Mouse (Mus musculus): ENCODE results near the gene Nup62. TPM values are rescaled to one million over a fixed set of nuclear protein-coding genes. Genes with fewer than 3 reads are reported as not detected.
A peak's percentile ranks its signal among the peaks of the same experiment; 100 is the strongest.

The Nup62 gene
- polyA plus RNA-seq, 1 experiment, result 29.6 TPM

DNA sequence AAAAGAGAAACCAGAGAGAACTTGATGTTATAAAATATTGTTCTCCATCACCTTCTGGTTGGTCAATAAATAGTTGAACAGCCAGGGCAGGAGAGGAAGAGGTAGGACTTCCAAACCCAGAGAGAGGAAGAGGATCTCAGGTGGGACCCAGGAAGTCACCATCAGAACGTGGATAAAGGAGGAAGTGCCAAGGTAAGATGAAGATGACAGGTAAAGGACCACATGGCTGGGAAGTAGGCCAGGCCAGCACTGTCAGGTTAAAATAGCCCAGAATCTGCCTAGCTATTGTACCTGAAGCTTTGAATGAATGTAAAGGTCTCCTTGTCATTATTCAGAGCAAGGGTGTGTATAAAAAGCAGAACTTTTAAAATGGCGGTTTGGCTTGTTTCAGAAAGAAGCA is 7.0 kb upstream of the Nup62 start:
- no peak overlapping the region for H3K27ac ChIP-seq (ENCODE audit: insufficient read depth, low read length)
- no peak for TF ChIP-seq CTCF (IDR thresholded peaks at IDR 0.05; ENCODE audit: extremely low read depth, insufficient read depth, low read length)
- no peak for TF ChIP-seq POLR2A (IDR thresholded peaks at IDR 0.05; ENCODE audit: extremely low read depth, insufficient read depth, low read length)

DNA sequence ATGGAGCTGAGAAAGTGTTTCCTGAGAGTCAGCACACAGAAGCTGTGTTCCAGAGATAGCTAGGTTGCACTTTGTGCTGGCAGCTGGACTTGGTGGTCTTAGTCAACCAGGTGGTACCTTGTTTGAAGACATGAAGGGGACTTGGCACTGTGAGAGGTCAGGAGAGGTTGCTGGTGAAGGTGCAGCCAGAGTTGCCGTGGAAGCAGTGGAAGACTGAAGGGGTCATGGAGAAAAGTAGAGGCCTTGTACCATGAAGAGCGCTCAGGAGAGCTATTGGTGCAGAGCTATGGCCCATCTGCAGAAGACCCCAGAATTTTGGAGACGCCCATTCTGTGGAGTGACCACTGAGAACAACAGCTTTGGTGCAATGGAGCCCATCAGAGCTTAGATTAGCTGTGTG is 6.4 kb upstream of the Nup62 start:
- no peaks in the 10 kb centered on the region for H3K4me1 ChIP-seq (ENCODE audit: control insufficient read depth, insufficient read depth, low read length)
- H3K27ac ChIP-seq (ENCODE audit: insufficient read depth, low read length), result no peak overlapping the region
- TF ChIP-seq CTCF (IDR thresholded peaks at IDR 0.05; ENCODE audit: extremely low read depth, insufficient read depth, low read length) (no peak), POLR2A (IDR thresholded peaks at IDR 0.05; ENCODE audit: extremely low read depth, insufficient read depth, low read length) (no peak)
- no peak overlapping the region for H3K4me3 ChIP-seq (ENCODE audit: insufficient read depth, low read length)

More for the DNA sequence above, 7.0 kb upstream of the Nup62 start:
- no peak overlapping the region for H3K4me3 ChIP-seq (ENCODE audit: insufficient read depth, low read length)
- no peaks in the 10 kb centered on the region for H3K4me1 ChIP-seq (ENCODE audit: control insufficient read depth, insufficient read depth, low read length)

DNA sequence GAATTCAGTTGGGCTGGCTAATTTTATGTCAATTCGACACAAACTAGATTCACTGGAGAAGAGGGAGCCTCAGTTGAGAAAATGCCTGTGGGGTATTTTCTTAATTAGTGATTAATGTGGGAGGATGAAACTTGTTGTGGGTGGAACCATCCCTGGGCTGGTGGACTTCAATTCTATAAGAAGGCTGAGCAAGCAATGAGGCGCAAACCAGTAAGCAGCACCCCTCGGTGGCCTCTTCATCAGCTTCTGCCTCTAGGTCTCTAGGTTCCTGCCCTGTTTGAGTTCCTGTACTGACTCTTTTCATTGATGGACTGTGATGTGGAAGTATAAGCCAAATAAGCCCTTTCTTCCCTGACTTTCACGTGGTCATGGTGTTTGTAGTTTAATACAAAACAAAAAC is 5.5 kb upstream of the Nup62 start:
- Histone ChIP-seq H3K4me1 (ENCODE audit: control insufficient read depth, insufficient read depth, low read length) (peaks cover 2% of the 10 kb centered on the region; the same call in 1 of the 2 replicates), H3K27ac (ENCODE audit: insufficient read depth, low read length) (no peak overlapping the region), H3K4me3 (ENCODE audit: insufficient read depth, low read length) (no peak overlapping the region)
- TF ChIP-seq POLR2A (IDR thresholded peaks at IDR 0.05; ENCODE audit: extremely low read depth, insufficient read depth, low read length) (no peak), CTCF (IDR thresholded peaks at IDR 0.05; ENCODE audit: extremely low read depth, insufficient read depth, low read length) (no peak)

DNA sequence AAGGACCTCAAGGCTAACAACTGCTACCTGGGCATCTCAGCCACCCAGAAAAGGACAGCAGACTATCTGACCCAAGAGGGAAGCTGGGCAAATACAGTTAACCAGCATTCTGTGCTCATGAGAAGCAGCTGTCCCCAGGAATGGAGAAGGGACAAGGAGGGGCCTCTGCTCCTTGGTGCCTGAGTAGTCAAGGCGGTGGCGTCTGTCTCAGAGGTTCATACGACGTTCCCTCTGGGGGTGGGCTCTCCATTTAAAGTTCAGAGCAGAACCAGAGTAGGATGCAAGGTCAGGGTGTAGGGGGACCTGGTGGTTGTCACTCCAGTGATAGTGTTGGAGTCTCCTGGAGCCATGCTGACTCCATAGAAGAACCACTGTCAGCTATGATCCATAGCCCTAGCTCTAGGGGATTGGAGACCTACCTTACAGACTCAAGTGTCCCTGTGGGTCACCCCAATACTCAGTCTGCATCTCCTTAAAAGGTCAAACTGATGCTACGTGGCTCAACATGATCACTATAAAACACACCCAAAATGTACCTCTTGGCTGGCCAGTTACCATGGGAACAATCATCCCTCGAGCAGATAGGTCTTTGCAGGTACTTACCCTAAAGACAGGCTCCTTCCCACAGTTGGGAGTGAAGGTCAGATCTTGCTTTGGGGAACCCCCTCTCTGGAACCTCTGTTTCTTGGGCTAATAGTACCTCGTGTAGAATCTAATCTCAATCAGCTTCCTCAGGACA is 4.9 kb upstream of the Nup62 start:
- Histone ChIP-seq H3K27ac (ENCODE audit: insufficient read depth, low read length) (no peak overlapping the region), H3K4me3 (ENCODE audit: insufficient read depth, low read length) (no peak overlapping the region), H3K4me1 (ENCODE audit: control insufficient read depth, insufficient read depth, low read length) (peaks cover 2% of the 10 kb centered on the region; the same call in 1 of the 2 replicates)
- TF ChIP-seq POLR2A (IDR thresholded peaks at IDR 0.05; ENCODE audit: extremely low read depth, insufficient read depth, low read length) (no peak), CTCF (IDR thresholded peaks at IDR 0.05; ENCODE audit: extremely low read depth, insufficient read depth, low read length) (no peak)

DNA sequence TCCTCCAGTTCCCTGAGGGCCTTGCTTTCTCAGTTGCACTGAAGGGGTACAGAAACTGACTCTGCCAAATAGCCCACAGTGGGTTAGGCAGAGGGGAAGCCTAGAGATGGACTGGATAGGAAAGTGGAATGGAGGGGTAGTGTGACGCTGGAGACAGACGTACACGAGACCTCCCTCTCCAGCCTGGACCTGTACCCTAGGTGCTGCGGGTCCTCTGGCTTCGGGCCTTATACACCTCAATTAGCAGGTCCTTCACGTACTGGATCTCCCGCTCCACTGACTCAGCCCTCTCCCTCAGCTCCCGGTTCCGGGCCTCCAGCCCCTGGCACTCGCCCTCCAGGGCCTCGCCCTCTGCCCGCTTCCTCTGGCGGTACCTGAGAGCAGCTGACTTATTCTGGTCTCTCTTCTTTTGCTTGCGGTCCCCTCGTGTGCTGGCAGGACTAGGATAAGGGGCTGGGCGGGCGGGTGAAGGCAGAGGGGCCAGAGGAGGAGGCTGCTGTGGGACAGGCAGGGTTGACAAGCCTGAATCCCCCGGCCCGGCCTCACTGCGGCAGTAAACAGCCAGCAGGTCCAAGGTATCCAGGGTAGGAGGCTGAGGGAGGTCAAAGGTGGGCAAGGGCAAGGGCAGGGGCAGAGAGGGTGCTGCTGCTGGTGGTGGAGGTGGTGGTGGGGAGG is 3.1 kb upstream of the Nup62 start:
- Histone ChIP-seq H3K27ac (ENCODE audit: insufficient read depth, low read length) (no peak overlapping the region), H3K4me3 (ENCODE audit: insufficient read depth, low read length) (no peak overlapping the region), H3K4me1 (ENCODE audit: control insufficient read depth, insufficient read depth, low read length) (peaks cover 6% of the 10 kb centered on the region; the same call in 1 of the 2 replicates)
- no peak for TF ChIP-seq CTCF (IDR thresholded peaks at IDR 0.05; ENCODE audit: extremely low read depth, insufficient read depth, low read length)

DNA sequence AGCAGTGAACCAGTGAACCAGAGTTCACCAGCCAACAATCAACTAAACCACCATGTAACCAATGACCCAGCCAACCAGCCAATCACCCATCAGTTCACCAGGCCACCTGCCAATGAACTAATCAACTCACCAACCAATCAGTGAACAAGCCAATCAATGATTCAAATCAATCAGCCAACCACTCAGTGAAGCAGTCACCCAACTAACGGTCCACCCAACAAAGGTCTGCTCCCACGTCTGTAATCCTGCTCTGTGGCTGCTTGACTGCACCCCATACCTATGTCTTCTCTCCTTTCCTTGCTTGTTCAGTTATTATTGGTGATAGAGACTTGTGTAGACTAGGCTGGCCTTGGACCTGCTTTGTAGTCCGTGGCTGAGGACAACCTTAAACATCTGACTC is 1.9 kb upstream of the Nup62 start:
- peaks cover 12% of the 10 kb centered on the region for H3K4me1 ChIP-seq (ENCODE audit: control insufficient read depth, insufficient read depth, low read length)
- H3K4me3 ChIP-seq (ENCODE audit: insufficient read depth, low read length), result no peak overlapping the region
- TF ChIP-seq POLR2A (IDR thresholded peaks at IDR 0.05; ENCODE audit: extremely low read depth, insufficient read depth, low read length), result no peak
- no peak overlapping the region for H3K27ac ChIP-seq (ENCODE audit: insufficient read depth, low read length)

DNA sequence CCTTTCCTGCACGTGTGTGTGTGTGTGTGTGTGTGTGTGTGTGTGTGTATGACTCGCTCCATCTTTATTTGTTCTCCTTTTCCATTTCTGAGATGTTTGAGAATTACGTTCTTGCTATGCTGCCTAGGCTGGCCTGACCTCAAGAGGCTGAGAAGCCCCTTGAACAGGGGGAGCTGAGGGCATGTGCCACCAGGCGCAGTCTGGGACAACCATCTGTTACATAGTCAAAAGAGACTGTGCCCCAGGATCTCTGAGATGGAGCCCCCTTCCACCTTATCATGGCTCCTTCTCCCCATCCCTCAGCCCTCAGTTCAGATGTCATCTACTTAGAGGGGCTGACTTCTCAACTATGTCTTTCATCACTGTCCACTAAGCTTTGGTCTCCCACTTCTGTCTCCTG is 1.5 kb upstream of the Nup62 start:
- Histone ChIP-seq H3K4me1 (ENCODE audit: control insufficient read depth, insufficient read depth, low read length) (peaks cover 12% of the 10 kb centered on the region), H3K27ac (ENCODE audit: insufficient read depth, low read length) (no peak overlapping the region), H3K4me3 (ENCODE audit: insufficient read depth, low read length) (no peak overlapping the region)
- TF ChIP-seq CTCF (IDR thresholded peaks at IDR 0.05; ENCODE audit: extremely low read depth, insufficient read depth, low read length) (no peak), POLR2A (IDR thresholded peaks at IDR 0.05; ENCODE audit: extremely low read depth, insufficient read depth, low read length) (no peak)

DNA sequence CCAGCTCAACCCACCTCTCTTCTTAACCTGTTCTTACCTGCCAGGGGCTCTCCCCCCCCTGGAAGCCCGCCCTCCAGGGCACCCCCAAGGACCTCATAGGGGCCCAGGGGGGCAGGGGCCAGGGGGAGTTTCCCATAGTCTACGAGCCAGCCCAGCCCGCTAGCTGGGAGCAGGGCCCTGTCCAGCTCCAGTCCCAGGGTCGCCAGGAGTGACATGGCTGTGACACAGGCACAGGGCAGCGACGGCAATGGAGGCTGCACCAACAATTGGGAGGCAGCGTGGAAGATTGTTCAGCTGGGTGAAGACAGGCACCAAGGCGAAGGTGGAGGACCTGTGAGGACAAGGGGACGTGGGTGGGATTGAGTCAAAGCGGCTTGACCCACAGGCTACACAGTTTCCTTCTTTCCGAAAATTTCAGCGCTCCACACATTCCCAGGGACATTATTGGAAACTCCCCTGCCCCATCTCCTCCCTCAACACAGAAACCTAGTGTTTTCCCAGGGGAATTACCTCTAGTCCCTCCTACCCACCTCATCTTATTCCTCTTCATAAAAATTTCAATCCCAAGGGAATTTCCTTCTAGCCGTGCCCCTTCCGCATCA is 835 bp upstream of the Nup62 start:
- Histone ChIP-seq H3K4me3 (ENCODE audit: insufficient read depth, low read length) (peak overlapping the region; percentile 74), H3K27ac (ENCODE audit: insufficient read depth, low read length) (peak overlapping the region; percentile 44; the same call in 1 of the 2 replicates), H3K4me1 (ENCODE audit: control insufficient read depth, insufficient read depth, low read length) (peaks cover 14% of the 10 kb centered on the region)
- TF ChIP-seq POLR2A (IDR thresholded peaks at IDR 0.05; ENCODE audit: extremely low read depth, insufficient read depth, low read length) (no peak), CTCF (IDR thresholded peaks at IDR 0.05; ENCODE audit: extremely low read depth, insufficient read depth, low read length) (no peak)

DNA sequence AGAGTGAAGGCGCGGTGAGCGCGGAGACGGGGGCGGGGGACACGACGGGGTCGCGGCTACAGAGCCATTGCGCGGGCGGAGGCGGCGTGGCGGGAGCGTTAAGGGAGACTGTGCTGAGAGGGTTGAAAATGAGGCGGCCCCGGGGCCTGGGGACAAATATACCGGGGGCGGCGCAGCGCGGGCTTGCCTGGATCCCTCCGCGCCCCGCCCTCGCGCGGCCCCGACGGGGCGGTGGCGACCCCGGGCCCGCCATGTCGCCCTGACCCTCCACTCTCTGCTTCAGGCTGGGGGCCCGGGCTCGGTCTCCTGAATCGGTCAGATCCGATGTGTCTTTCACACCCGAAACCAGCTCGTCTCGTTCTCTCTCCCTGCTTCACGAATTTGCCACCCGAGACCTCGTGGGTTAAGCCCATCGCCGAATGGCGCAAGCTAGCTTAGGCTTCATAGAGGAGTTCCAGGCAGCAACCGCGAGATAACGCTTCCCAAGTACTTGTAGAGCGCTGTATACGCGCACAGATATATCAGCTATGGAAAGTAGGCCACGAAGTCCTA is 658 bp downstream of the Nup62 start, which contains the start of gene Atf5:
Gene Atf5 (minus strand): TSS at position 189 of the 552 bp plus-strand sequence.
- H3K4me1 ChIP-seq (ENCODE audit: control insufficient read depth, insufficient read depth, low read length), result peaks cover 14% of the 10 kb centered on the region
- peak within 1 kb of the TSS; percentile 74 for H3K4me3 ChIP-seq (ENCODE audit: insufficient read depth, low read length)
- TF ChIP-seq CTCF (IDR thresholded peaks at IDR 0.05; ENCODE audit: extremely low read depth, insufficient read depth, low read length) (no peak), POLR2A (IDR thresholded peaks at IDR 0.05; ENCODE audit: extremely low read depth, insufficient read depth, low read length) (no peak)
- peak within 1 kb of the TSS; percentile 75; the same call in 1 of the 2 replicates for H3K27ac ChIP-seq (ENCODE audit: insufficient read depth, low read length)

All from cortical plate, adult 2 months (tissue).